Mouse (Mus musculus) cerebellum, adult 11 months (tissue): ENCODE data around the gene Tenm4.

Experiments used
- DNase-seq: peaks from one replicate; pipeline ENCODE4 v3.0.0; 2022

Tenm4 gene

GRCm38 (mm10) chr7:96259630-96260029, 88.6 kb downstream of the Tenm4 start:
- DNase-seq, result no peak

- DNase-seq, result no peak
These were observed 91.1 kb downstream of the Tenm4 start for GRCm38 (mm10) chr7:96262182-96262581.

GRCm38 (mm10) chr7:96265941-96266340, 94.9 kb downstream of the Tenm4 start:
- no peak for DNase-seq

- DNase-seq, result no peak
These were observed 96.2 kb downstream of the Tenm4 start for GRCm38 (mm10) chr7:96267266-96267665.

GRCm38 (mm10) chr7:96270684-96271083, 99.6 kb downstream of the Tenm4 start:
- DNase-seq, result no peak

GRCm38 (mm10) chr7:96272068-96272467, 101.0 kb downstream of the Tenm4 start:
- DNase-seq, result no peak

GRCm38 (mm10) chr7:96274486-96274885, 103.4 kb downstream of the Tenm4 start:
- no peak for DNase-seq

GRCm38 (mm10) chr7:96277550-96277949, 106.5 kb downstream of the Tenm4 start:
- no peak for DNase-seq

- no peak for DNase-seq
These were observed 107.3 kb downstream of the Tenm4 start for GRCm38 (mm10) chr7:96278378-96278777.

GRCm38 (mm10) chr7:96280795-96281194, 109.7 kb downstream of the Tenm4 start:
- no peak for DNase-seq

- no peak for DNase-seq
These were observed 119.5 kb downstream of the Tenm4 start for GRCm38 (mm10) chr7:96290576-96290975.

- DNase-seq, result no peak
These were observed 124.9 kb downstream of the Tenm4 start for GRCm38 (mm10) chr7:96295959-96296358.

- DNase-seq, result no peak
These were observed 129.9 kb downstream of the Tenm4 start for GRCm38 (mm10) chr7:96300826-96301397.

- no peak for DNase-seq
These were observed 130.8 kb downstream of the Tenm4 start for GRCm38 (mm10) chr7:96301813-96302212.

- no peak for DNase-seq
These were observed 132.9 kb downstream of the Tenm4 start for GRCm38 (mm10) chr7:96303963-96304362.

- DNase-seq, result no peak
These were observed 134.4 kb downstream of the Tenm4 start for GRCm38 (mm10) chr7:96305382-96305935.

- no peak for DNase-seq
These were observed 137.1 kb downstream of the Tenm4 start for GRCm38 (mm10) chr7:96308106-96308505.

GRCm38 (mm10) chr7:96329343-96329742, 158.3 kb downstream of the Tenm4 start:
- no peak for DNase-seq

GRCm38 (mm10) chr7:96331186-96331585, 160.1 kb downstream of the Tenm4 start:
- DNase-seq, result no peak

GRCm38 (mm10) chr7:96334361-96334760, 163.3 kb downstream of the Tenm4 start:
- DNase-seq, result no peak

- no peak for DNase-seq
These were observed 165.3 kb downstream of the Tenm4 start for GRCm38 (mm10) chr7:96336376-96336775.

- no peak for DNase-seq
These were observed 169.8 kb downstream of the Tenm4 start for GRCm38 (mm10) chr7:96340826-96341225.

- no peak for DNase-seq
These were observed 170.4 kb downstream of the Tenm4 start for GRCm38 (mm10) chr7:96341479-96341878.

GRCm38 (mm10) chr7:96342996-96343395, 171.9 kb downstream of the Tenm4 start:
- no peak for DNase-seq

- no peak for DNase-seq
These were observed 172.6 kb downstream of the Tenm4 start for GRCm38 (mm10) chr7:96343667-96344066.
